Mouse (Mus musculus): Measurements from ENCODE around the gene Aaed1.

The Aaed1 gene

DNA sequence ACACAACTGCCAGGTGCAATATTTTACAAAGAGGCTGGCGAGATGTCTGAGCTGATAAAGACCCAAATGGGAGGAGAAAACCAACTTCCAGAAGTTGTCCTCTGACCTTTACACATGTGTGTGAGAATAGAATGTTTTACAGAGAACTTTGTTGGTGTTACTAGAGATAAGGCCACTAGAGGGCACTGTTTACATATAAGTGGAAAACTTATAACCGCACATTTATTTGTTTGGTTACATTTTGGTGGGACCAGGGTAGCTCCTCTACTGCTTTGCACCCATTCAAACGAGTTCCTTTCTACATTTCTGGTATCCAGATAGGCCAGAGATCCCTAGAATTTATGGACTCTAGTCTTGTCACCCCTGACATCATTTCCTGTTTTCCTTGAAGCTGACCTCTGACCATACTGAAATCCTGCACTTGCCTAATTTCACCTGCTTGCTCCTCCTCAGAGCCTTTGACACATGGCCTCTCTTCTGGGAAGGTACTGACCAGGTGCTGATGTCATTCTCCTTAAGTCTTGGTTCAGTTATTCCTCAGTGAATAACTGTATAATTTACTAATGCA, 3.1 kb upstream of the Aaed1 start:
- no peak overlapping the region for H3K4me3 ChIP-seq (replicated peaks; ENCODE audit: low read length)
- H3K9me3 ChIP-seq (ENCODE audit: low read length) = no peaks in the 10 kb centered on the region
- TF ChIP-seq CTCF (conservative IDR thresholded peaks at IDR 0.05; ENCODE audit: low read length) (peak; percentile 25; the same call in 1 of the 2 replicates), POU5F1 (IDR thresholded peaks at IDR 0.05; ENCODE audit: borderline replicate concordance, low read length) (no peak)
- peaks cover 22% of the 10 kb centered on the region for H3K4me1 ChIP-seq (replicated peaks; ENCODE audit: low read depth, low read length)
- no peaks in the 10 kb centered on the region for H3K36me3 ChIP-seq (ENCODE audit: insufficient read depth, low read length)
- H3K27me3 ChIP-seq (ENCODE audit: insufficient read depth, low read length) = no peaks in the 10 kb centered on the region

- Histone ChIP-seq H3K4me1 (replicated peaks; ENCODE audit: low read depth, low read length) (peaks cover 11% of the 10 kb centered on the region), H3K36me3 (ENCODE audit: insufficient read depth, low read length) (no peaks in the 10 kb centered on the region), H3K4me3 (replicated peaks; ENCODE audit: low read length) (no peak overlapping the region), H3K27me3 (ENCODE audit: insufficient read depth, low read length) (no peaks in the 10 kb centered on the region), H3K9me3 (ENCODE audit: low read length) (no peaks in the 10 kb centered on the region)
- TF ChIP-seq CTCF (conservative IDR thresholded peaks at IDR 0.05; ENCODE audit: low read length) = no peak
- no peak for TF ChIP-seq POU5F1 (IDR thresholded peaks at IDR 0.05; ENCODE audit: borderline replicate concordance, low read length)
- no peak for TF ChIP-seq NANOG (IDR thresholded peaks at IDR 0.05; ENCODE audit: borderline replicate concordance, low read length)
Measured at GRCm38 (mm10) chr13:64314041-64314440, 1.5 kb upstream of the Aaed1 start.

DNA sequence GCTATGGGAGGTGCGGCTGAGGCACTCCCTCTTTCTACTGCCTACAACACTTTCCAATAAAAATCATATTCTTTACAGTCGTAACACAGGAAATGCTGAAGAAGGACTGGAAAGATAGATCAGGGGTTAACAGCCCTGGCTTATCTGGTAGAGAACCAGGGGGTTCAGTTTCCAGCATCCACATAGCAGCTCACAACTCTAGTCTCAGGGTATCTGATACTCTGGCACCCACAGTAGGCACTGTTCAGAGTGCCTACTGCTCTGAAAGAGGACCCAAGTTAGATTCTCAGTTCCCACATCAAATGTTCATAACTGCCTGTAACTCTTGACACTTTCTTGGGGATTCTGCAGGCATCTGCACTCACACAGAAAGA, 393 bp upstream of the Aaed1 start:
- peaks cover 11% of the 10 kb centered on the region for H3K4me1 ChIP-seq (replicated peaks; ENCODE audit: low read depth, low read length)
- no peaks in the 10 kb centered on the region for H3K27me3 ChIP-seq (ENCODE audit: insufficient read depth, low read length)
- TF ChIP-seq NANOG (IDR thresholded peaks at IDR 0.05; ENCODE audit: borderline replicate concordance, low read length) (no peak), POU5F1 (IDR thresholded peaks at IDR 0.05; ENCODE audit: borderline replicate concordance, low read length) (no peak), CTCF (conservative IDR thresholded peaks at IDR 0.05; ENCODE audit: low read length) (no peak)
- H3K4me3 ChIP-seq (replicated peaks; ENCODE audit: low read length) = peak overlapping the region; percentile 87
- no peaks in the 10 kb centered on the region for H3K9me3 ChIP-seq (ENCODE audit: low read length)
- peaks cover 11% of the 10 kb centered on the region for H3K36me3 ChIP-seq (ENCODE audit: insufficient read depth, low read length)

GRCm38 (mm10) chr13:64311266-64311665, 1.2 kb downstream of the Aaed1 start:
- TF ChIP-seq CTCF (conservative IDR thresholded peaks at IDR 0.05; ENCODE audit: low read length) (no peak), NANOG (IDR thresholded peaks at IDR 0.05; ENCODE audit: borderline replicate concordance, low read length) (no peak), POU5F1 (IDR thresholded peaks at IDR 0.05; ENCODE audit: borderline replicate concordance, low read length) (no peak)
- no peaks in the 10 kb centered on the region for H3K27me3 ChIP-seq (ENCODE audit: insufficient read depth, low read length)
- H3K4me1 ChIP-seq (replicated peaks; ENCODE audit: low read depth, low read length) = peaks cover 20% of the 10 kb centered on the region
- no peaks in the 10 kb centered on the region for H3K9me3 ChIP-seq (ENCODE audit: low read length)
- H3K36me3 ChIP-seq (ENCODE audit: insufficient read depth, low read length) = peaks cover 21% of the 10 kb centered on the region
- H3K4me3 ChIP-seq (replicated peaks; ENCODE audit: low read length) = no peak overlapping the region

GRCm38 (mm10) chr13:64310585-64310984, 1.9 kb downstream of the Aaed1 start:
- peaks cover 20% of the 10 kb centered on the region for H3K4me1 ChIP-seq (replicated peaks; ENCODE audit: low read depth, low read length)
- TF ChIP-seq CTCF (conservative IDR thresholded peaks at IDR 0.05; ENCODE audit: low read length) (no peak), POU5F1 (IDR thresholded peaks at IDR 0.05; ENCODE audit: borderline replicate concordance, low read length) (no peak), NANOG (IDR thresholded peaks at IDR 0.05; ENCODE audit: borderline replicate concordance, low read length) (no peak)
- no peaks in the 10 kb centered on the region for H3K27me3 ChIP-seq (ENCODE audit: insufficient read depth, low read length)
- H3K4me3 ChIP-seq (replicated peaks; ENCODE audit: low read length) = no peak overlapping the region
- no peaks in the 10 kb centered on the region for H3K9me3 ChIP-seq (ENCODE audit: low read length)
- H3K36me3 ChIP-seq (ENCODE audit: insufficient read depth, low read length) = peaks cover 21% of the 10 kb centered on the region

DNA sequence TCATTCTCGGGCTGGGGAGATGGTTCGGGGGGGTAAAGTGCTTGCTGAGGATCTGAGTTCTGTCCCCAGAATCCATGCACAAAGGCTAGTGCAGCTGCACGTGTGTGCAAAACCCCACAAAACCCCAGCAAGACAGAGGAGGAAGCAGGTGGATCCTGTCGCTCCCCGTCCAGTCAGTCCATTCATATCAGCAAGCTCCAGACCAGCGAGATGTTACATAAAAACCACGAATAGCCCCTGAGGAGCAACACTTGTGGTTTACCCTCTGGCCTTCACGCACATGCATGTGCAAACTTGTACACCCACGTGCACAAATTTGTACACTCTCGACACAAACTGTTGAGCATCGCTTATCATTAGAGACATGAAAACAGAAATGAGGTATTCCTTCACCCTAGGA, 2.7 kb downstream of the Aaed1 start:
- Histone ChIP-seq H3K4me3 (replicated peaks; ENCODE audit: low read length) (no peak overlapping the region), H3K36me3 (ENCODE audit: insufficient read depth, low read length) (peaks cover 26% of the 10 kb centered on the region), H3K4me1 (replicated peaks; ENCODE audit: low read depth, low read length) (peaks cover 20% of the 10 kb centered on the region), H3K9me3 (ENCODE audit: low read length) (no peaks in the 10 kb centered on the region), H3K27me3 (ENCODE audit: insufficient read depth, low read length) (no peaks in the 10 kb centered on the region)
- no peak for TF ChIP-seq CTCF (conservative IDR thresholded peaks at IDR 0.05; ENCODE audit: low read length)
- TF ChIP-seq POU5F1 (IDR thresholded peaks at IDR 0.05; ENCODE audit: borderline replicate concordance, low read length) = no peak

GRCm38 (mm10) chr13:64309036-64309435, 3.5 kb downstream of the Aaed1 start:
- TF ChIP-seq NANOG (IDR thresholded peaks at IDR 0.05; ENCODE audit: borderline replicate concordance, low read length) (no peak), CTCF (conservative IDR thresholded peaks at IDR 0.05; ENCODE audit: low read length) (peak; percentile 8; the same call in 1 of the 2 replicates)
- H3K4me3 ChIP-seq (replicated peaks; ENCODE audit: low read length) = no peak overlapping the region
- peaks cover 31% of the 10 kb centered on the region for H3K36me3 ChIP-seq (ENCODE audit: insufficient read depth, low read length)
- H3K4me1 ChIP-seq (replicated peaks; ENCODE audit: low read depth, low read length) = peaks cover 20% of the 10 kb centered on the region
- H3K27me3 ChIP-seq (ENCODE audit: insufficient read depth, low read length) = no peaks in the 10 kb centered on the region
- H3K9me3 ChIP-seq (ENCODE audit: low read length) = no peaks in the 10 kb centered on the region

GRCm38 (mm10) chr13:64307508-64307907, 5.0 kb downstream of the Aaed1 start:
- Histone ChIP-seq H3K4me3 (replicated peaks; ENCODE audit: low read length) (no peak overlapping the region), H3K36me3 (ENCODE audit: insufficient read depth, low read length) (peaks cover 31% of the 10 kb centered on the region), H3K27me3 (ENCODE audit: insufficient read depth, low read length) (no peaks in the 10 kb centered on the region), H3K9me3 (ENCODE audit: low read length) (no peaks in the 10 kb centered on the region), H3K4me1 (replicated peaks; ENCODE audit: low read depth, low read length) (peaks cover 11% of the 10 kb centered on the region)
- no peak for TF ChIP-seq CTCF (conservative IDR thresholded peaks at IDR 0.05; ENCODE audit: low read length)
- TF ChIP-seq POU5F1 (IDR thresholded peaks at IDR 0.05; ENCODE audit: borderline replicate concordance, low read length) = no peak

- no peaks in the 10 kb centered on the region for H3K9me3 ChIP-seq (ENCODE audit: low read length)
- TF ChIP-seq NANOG (IDR thresholded peaks at IDR 0.05; ENCODE audit: borderline replicate concordance, low read length) (no peak), CTCF (conservative IDR thresholded peaks at IDR 0.05; ENCODE audit: low read length) (peak; percentile 86)
- H3K4me3 ChIP-seq (replicated peaks; ENCODE audit: low read length) = no peak overlapping the region
- H3K4me1 ChIP-seq (replicated peaks; ENCODE audit: low read depth, low read length) = peaks cover 14% of the 10 kb centered on the region
- H3K27me3 ChIP-seq (ENCODE audit: insufficient read depth, low read length) = no peaks in the 10 kb centered on the region
- peaks cover 31% of the 10 kb centered on the region for H3K36me3 ChIP-seq (ENCODE audit: insufficient read depth, low read length)
Measured at GRCm38 (mm10) chr13:64306078-64306477, 6.4 kb downstream of the Aaed1 start.
